Mouse (Mus musculus) neural tube, embryonic 14.5 days (tissue): Measurements from ENCODE around the gene Wipi2. TPM values are rescaled to one million over a fixed set of nuclear protein-coding genes. Genes with fewer than 3 reads are reported as not detected.

Experiments used
- ATAC-seq: fragments of 200-750 bp; cut with Nextera tagmentation; 2 replicates; pipeline ENCODE4 v1.8.0; 2017; ENCODE audit warnings: low read depth, mild to moderate bottlenecking, moderate TSS enrichment, moderate library complexity
- H3K27ac ChIP-seq: fragments of 300-500 bp; sonication (generic); 2 replicates; pipeline ENCODE4 v1.5.1; 2014; ENCODE audit warnings: low read depth, mild to moderate bottlenecking, control low read depth, low read length, moderate library complexity, mixed read lengths
- H3K27me3 ChIP-seq: fragments of 300-500 bp; sonication (generic); 2 replicates; pipeline ENCODE4 v1.6.1; 2014; ENCODE audit warnings: low read length; ENCODE audit not compliant: control insufficient read depth, insufficient read depth
- H3K36me3 ChIP-seq: fragments of 300-500 bp; sonication (generic); 2 replicates; pipeline ENCODE4 v1.6.1; 2014; ENCODE audit warnings: low read length, mixed read lengths; ENCODE audit not compliant: control insufficient read depth, insufficient read depth
- H3K4me1 ChIP-seq: fragments of 300-500 bp; sonication (generic); 2 replicates; pipeline ENCODE4 v1.6.1; 2014; ENCODE audit warnings: low read length; ENCODE audit not compliant: control insufficient read depth, insufficient read depth
- H3K4me2 ChIP-seq: fragments of 300-500 bp; sonication (generic); 2 replicates; pipeline ENCODE4 v1.6.1; 2014; ENCODE audit warnings: mild to moderate bottlenecking, low read depth, low read length, control low read depth
- H3K4me3 ChIP-seq: fragments of 300-500 bp; sonication (generic); 2 replicates; pipeline ENCODE4 v1.5.1; 2014; ENCODE audit warnings: low read depth, low read length, control low read depth, mixed read lengths
- H3K9ac ChIP-seq: fragments of 300-500 bp; sonication (generic); replicated peaks from 2 replicates; pipeline ENCODE4 v1.6.1; 2014; ENCODE audit warnings: low read depth, mild to moderate bottlenecking, control low read depth, low read length, mixed read lengths
- H3K9me3 ChIP-seq: fragments of 300-500 bp; sonication (generic); 2 replicates; pipeline ENCODE4 v1.6.1; 2016; ENCODE audit warnings: low read length; ENCODE audit not compliant: control insufficient read depth
- WGBS: fragments of 180-500 bp; shearing (Covaris S2); extraction: QIAGEN DNeasy Blood & Tissue Kit; methylation state at CpG from one replicate; pipeline ENCODE4 v1.1.7; 2014; 5-methylcytosine and 5-hydroxymethylcytosine counted together
- polyA plus RNA-seq: library from polyadenylated mRNA; unstranded; fragments of >200 nt; fragmentation: Nextera tagmentation; extraction: Ambion mirVana; gene quantifications from 2 replicates; pipeline ENCODE4 v1.2.1, GENCODE M21; 2014

Gene Wipi2
- polyA plus RNA-seq, 1 experiment from 2014 or later = 40.4 TPM

DNA sequence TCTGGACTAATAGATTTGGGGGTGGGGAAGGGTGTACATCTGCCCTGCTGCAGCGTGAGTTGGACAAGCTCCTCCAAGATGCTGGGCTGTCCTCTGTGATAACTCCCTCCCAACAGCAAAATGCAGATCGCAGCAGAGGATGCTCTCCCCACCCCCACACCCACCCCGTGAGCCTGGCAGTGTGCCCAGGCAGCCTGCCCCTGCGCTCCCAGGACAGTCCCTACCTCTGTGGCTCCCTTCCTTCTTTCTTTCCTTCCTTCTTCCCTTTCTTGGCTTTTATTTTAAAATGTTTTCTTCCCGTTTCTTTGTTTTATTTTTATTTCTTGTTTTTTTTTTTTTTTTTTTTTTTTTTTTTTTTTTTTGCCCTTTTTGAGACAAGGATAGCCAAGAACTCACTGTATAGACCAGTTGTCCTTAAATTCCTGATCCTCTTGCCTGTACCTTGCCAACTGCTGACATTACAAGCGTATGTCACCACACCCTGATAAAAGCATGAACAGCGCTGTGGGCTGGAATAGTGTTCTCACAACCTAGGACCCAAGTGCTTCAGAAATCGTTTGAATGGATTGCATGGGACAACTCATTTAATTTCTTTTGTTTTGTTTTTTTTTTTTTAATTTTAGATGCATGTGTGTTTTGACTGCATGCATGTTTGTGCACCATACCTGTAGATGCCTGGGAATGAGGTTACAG lies 66.4 kb downstream of the Wipi2 start:
- no peak overlapping the region for H3K27ac ChIP-seq
- no peaks in the 10 kb centered on the region for H3K36me3 ChIP-seq
- H3K4me3 ChIP-seq = no peak overlapping the region
- H3K9ac ChIP-seq = no peak overlapping the region
- no peaks in the 10 kb centered on the region for H3K9me3 ChIP-seq
- H3K4me2 ChIP-seq = no peak overlapping the region
- H3K4me1 ChIP-seq = peaks cover 11% of the 10 kb centered on the region; the same call in 1 of the 2 replicates
- no peaks in the 10 kb centered on the region for H3K27me3 ChIP-seq
- WGBS = 42% methylated on average over 8 of the region's 8 CpGs
- ATAC-seq = peak; percentile 17; the same call in 1 of the 2 replicates

DNA sequence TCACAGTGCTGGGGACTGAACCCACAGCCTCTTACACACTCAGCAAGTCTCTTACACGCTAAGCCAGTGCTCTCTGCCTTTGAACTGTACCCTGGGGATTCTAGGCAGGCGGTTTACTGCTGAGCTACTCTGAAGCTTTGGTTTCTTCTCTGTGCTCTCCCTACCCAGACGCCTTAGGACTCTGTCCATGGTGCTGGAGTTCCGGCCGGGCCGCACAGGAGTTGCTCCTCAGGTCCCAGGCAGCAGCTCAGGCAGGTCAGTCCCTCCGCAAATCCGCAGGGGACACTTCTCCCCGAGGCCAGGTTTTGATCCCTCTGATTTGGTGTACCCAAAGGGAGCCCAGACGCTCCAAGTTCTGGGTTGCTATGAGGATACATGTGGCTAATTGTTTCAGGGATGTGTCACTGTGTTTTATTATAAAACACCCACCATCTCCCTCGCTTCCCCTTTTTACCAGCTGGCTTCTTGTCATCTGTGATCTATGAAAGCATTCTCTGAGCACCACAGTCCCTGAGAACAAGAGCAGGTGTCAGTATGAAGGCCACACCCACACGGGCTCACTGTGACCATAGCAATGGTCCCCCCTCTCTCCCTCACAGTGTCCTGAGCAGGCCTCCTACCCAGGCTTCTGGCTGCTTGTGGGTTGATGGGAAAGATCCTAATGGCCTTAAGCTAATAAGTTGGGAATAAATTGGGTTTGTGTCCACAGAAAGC lies 67.3 kb downstream of the Wipi2 start:
- no peak overlapping the region for H3K9ac ChIP-seq
- H3K36me3 ChIP-seq = no peaks in the 10 kb centered on the region
- peaks cover 11% of the 10 kb centered on the region; the same call in 1 of the 2 replicates for H3K4me1 ChIP-seq
- H3K9me3 ChIP-seq = no peaks in the 10 kb centered on the region
- H3K27me3 ChIP-seq = no peaks in the 10 kb centered on the region
- H3K27ac ChIP-seq = no peak overlapping the region
- no peak overlapping the region for H3K4me3 ChIP-seq
- 8% methylated on average over 12 of the region's 12 CpGs for WGBS
- no peak overlapping the region for H3K4me2 ChIP-seq
- ATAC-seq = no peak

DNA sequence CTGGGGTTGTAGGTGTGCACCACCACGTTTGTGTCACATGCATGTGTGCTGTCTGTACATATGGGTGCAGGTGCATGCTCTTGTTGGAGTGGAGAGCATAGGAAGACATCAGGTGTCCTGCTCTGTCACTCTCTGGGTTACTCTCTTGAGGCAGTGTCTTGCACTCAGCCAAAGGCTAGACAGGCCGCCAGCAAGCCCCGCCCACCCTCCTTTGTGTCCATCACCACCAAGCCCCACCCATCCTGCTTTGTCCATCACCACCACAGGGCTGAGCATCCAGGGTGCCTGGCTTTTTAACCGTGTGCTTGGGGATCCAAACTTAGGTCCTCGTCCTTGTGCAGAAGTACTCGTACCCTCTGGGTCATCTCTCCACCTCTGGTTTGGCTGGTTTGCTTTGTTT lies 68.8 kb downstream of the Wipi2 start:
- Histone ChIP-seq H3K4me2 (no peak overlapping the region), H3K27me3 (no peaks in the 10 kb centered on the region), H3K9me3 (no peaks in the 10 kb centered on the region), H3K4me1 (peaks cover 11% of the 10 kb centered on the region; the same call in 1 of the 2 replicates), H3K9ac (no peak overlapping the region), H3K27ac (no peak overlapping the region), H3K36me3 (no peaks in the 10 kb centered on the region), H3K4me3 (no peak overlapping the region)
- WGBS = 31% methylated on average over 6 of the region's 6 CpGs
- ATAC-seq = no peak

DNA sequence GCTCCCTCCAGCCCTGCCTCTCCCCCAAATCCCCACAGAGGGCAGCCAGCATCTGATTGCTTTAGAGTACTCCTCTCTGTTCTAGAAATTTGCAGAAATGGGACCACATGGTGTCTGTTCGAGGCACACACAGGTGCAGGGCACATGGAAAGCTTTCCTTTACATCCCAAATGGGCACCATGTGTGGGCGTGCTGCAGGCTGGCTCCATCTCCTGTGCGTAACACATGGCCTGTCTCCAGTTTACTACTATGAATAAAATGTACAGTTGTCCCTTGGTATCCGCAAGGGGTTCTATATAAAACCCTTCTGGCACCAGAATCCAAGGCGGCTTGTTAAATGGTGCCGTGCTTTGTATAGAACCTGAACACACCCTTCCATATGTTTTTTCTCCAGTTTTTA lies 69.4 kb downstream of the Wipi2 start:
- no peak overlapping the region for H3K9ac ChIP-seq
- WGBS = 84% methylated on average over 6 of the region's 6 CpGs
- no peak for ATAC-seq

DNA sequence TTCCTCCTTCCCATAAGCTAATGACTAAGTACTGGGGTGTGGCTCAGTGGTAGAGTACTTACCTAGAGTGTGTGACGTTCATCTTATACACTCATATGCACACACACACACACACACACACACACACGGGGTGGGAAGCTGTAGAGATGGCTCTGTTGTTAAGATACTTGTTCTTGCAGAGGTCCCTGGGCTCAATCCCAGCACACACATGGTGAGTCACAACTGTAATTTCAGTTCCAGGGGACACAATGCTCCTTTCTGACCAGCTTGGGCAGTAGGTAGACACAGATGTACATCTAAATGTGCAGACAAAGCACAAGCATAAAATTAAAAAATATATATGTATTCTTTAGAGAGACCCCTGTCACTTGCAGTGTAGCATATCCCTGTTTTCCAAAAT lies 70.2 kb downstream of the Wipi2 start:
- peaks cover 12% of the 10 kb centered on the region for H3K4me1 ChIP-seq
- no peaks in the 10 kb centered on the region for H3K27me3 ChIP-seq
- H3K4me3 ChIP-seq = no peak overlapping the region
- no peaks in the 10 kb centered on the region for H3K36me3 ChIP-seq
- 74% methylated on average over 2 of the region's 2 CpGs for WGBS
- H3K27ac ChIP-seq = no peak overlapping the region
- no peak for ATAC-seq
- no peaks in the 10 kb centered on the region for H3K9me3 ChIP-seq
- no peak overlapping the region for H3K4me2 ChIP-seq
- H3K9ac ChIP-seq = no peak overlapping the region

More for the DNA sequence above, 69.4 kb downstream of the Wipi2 start:
- H3K27me3 ChIP-seq = no peaks in the 10 kb centered on the region
- H3K27ac ChIP-seq = no peak overlapping the region
- H3K4me2 ChIP-seq = no peak overlapping the region
- H3K36me3 ChIP-seq = no peaks in the 10 kb centered on the region
- H3K4me3 ChIP-seq = no peak overlapping the region
- H3K9me3 ChIP-seq = no peaks in the 10 kb centered on the region
- peaks cover 11% of the 10 kb centered on the region; the same call in 1 of the 2 replicates for H3K4me1 ChIP-seq

DNA sequence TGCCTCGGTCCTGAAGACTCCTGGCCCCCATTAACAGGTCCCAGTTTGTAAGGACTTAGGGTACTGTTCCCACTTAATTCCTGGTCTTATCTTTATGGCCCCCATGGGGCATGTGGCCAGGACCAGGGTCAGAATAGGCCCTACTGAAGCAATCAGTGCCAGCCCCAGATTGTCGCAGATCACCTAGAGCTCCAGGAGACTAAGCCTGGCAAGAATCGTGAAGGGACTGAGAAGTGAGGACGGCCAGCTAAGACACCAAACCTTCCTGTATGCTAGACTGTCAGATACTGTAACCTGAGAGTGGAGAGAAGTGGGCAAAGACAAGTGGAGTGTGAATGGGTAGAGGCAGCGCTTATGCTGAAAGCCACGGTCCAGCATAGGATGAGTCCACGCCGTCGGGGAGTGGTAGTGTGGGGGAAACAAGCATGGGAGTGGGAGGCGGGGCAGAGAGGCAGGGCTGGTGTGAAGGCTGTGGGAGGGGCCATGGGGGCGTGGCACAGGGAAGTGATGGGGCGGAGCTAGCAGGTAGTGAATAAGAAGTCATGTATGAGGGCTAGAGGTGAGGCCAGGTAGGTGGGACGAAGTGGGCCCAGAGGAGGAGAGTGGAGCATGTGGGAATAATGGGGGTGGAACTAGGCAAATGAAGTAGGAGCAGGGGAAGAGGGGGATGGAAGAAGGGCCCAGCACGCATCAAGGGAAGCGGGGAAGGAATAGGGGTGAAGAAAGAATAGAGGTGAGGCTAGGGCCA lies 73.5 kb downstream of the Wipi2 start:
- Histone ChIP-seq H3K9me3 (no peaks in the 10 kb centered on the region), H3K27ac (no peak overlapping the region), H3K36me3 (no peaks in the 10 kb centered on the region), H3K27me3 (no peaks in the 10 kb centered on the region), H3K9ac (no peak overlapping the region), H3K4me3 (no peak overlapping the region; the same call in 1 of the 2 replicates), H3K4me2 (peak overlapping the region; percentile 75; the same call in 1 of the 2 replicates), H3K4me1 (peaks cover 15% of the 10 kb centered on the region)
- WGBS = 11% methylated on average over 15 of the region's 15 CpGs
- peak; percentile 31 for ATAC-seq

DNA sequence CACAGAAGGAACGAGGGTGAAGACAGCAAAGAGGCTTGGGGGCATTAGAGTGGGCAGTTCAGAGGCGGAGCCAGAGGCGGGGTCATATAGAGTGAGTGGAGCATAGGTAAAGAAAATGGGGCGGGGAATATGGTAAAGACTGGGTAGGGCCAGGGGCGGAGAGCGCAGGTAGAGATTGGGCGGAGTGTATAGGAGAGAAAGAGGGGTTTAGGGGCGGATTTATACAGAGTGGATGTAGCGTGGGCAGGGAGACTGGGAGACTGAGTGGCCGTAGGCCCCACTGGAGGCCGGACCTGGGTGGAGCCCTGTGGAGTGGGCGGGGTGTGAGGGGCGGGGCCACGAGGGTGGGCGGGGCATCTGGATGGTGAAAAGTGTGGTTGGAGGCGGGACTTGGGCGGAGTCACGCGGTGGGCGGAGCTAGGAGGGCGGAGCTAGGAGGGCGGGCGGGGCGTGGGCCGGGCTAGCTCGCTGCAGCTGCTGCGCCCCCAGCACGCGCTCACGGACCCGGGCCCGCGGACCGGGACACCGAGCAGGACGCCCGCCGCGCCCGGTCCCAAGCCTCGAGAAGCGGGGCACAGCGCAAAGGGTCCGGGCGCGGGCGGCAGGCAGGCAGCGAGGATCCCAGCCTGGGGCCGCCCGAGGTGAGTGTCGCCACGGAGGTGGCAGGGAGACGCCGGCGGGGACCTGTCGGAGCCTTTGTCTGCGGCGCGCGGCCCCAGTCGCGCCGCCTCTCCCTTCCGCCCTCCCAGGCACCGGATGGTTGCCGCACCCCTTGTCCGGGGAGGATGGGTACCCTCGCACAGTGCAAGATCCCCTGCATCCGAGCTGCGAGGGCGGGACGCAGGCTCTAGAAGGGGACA lies 74.4 kb downstream of the Wipi2 start:
- Histone ChIP-seq H3K27ac (peak overlapping the region; percentile 22; the same call in 1 of the 2 replicates), H3K4me1 (peaks cover 15% of the 10 kb centered on the region), H3K4me2 (peak overlapping the region; percentile 75), H3K27me3 (no peaks in the 10 kb centered on the region), H3K9me3 (no peaks in the 10 kb centered on the region), H3K36me3 (no peaks in the 10 kb centered on the region), H3K4me3 (peak overlapping the region; percentile 81), H3K9ac (peak overlapping the region; percentile 89)
- WGBS = under 1% methylated on average over 41 of the region's 72 CpGs
- ATAC-seq = peak; percentile 88

DNA sequence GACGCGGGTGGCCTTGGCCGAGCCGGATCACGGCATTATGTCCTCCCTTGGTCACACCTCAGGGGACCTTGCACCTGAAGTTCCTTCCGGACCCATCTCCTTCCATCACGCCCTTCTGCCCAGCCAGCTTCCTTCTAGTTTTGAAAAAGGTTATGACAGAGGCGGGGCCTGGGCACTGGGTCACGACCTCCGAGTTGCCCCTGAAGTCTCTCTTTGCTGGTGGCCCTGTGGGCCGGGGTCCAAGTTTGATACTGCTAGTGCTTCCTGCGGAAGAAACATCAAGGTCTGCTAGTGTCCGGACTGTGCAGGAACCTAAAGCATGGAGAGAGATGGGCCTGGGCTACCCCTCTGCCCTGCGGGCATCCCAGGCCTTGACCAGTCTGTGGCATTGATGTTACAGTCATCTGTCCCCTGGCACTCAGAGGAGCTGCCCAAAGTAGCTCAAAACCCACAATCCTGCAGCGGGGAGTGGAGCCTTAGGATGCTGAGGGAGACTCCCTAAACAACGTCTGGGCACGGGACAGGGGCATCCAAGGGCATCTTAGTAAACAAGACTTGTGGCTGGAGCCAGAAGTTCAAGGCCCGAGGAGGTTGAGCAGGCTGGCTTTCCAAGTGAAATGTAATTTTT lies 75.1 kb downstream of the Wipi2 start:
- H3K27ac ChIP-seq = peak overlapping the region; percentile 22; the same call in 1 of the 2 replicates
- no peaks in the 10 kb centered on the region for H3K36me3 ChIP-seq
- H3K9me3 ChIP-seq = no peaks in the 10 kb centered on the region
- peak overlapping the region; percentile 89 for H3K9ac ChIP-seq
- ATAC-seq = no peak
- peak overlapping the region; percentile 81 for H3K4me3 ChIP-seq
- WGBS = 20% methylated on average over 18 of the region's 18 CpGs
- H3K4me1 ChIP-seq = peaks cover 15% of the 10 kb centered on the region
- H3K4me2 ChIP-seq = peak overlapping the region; percentile 75
- no peaks in the 10 kb centered on the region for H3K27me3 ChIP-seq
